Mouse (Mus musculus): ENCODE measurements around the gene Mrpl45.
A peak's percentile ranks its signal among the peaks of the same experiment; 100 is the strongest.

Gene Mrpl45

GRCm38 (mm10) chr11:97334400-97334799 lies 18.9 kb downstream of the Mrpl45 start:
- no peak for DNase-seq

GRCm38 (mm10) chr11:97336238-97336637 lies 20.7 kb downstream of the Mrpl45 start:
- DNase-seq, result no peak

GRCm38 (mm10) chr11:97336751-97337345 lies 21.3 kb downstream of the Mrpl45 start:
- no peak for DNase-seq

- DNase-seq, result no peak
These were observed 21.8 kb downstream of the Mrpl45 start for GRCm38 (mm10) chr11:97337363-97337762.

- DNase-seq, result no peak
These were observed 22.9 kb downstream of the Mrpl45 start for GRCm38 (mm10) chr11:97338302-97338976.

GRCm38 (mm10) chr11:97338977-97339315 lies 23.4 kb downstream of the Mrpl45 start:
- DNase-seq, result no peak

GRCm38 (mm10) chr11:97343175-97343574 lies 27.7 kb downstream of the Mrpl45 start:
- DNase-seq, result no peak

- peak; percentile 61 to 64 for DNase-seq
These were observed 28.1 kb downstream of the Mrpl45 start for GRCm38 (mm10) chr11:97343619-97344018.

GRCm38 (mm10) chr11:97345446-97345845 lies 29.9 kb downstream of the Mrpl45 start:
- DNase-seq, result no peak

- DNase-seq, result no peak
These were observed 30.9 kb downstream of the Mrpl45 start for GRCm38 (mm10) chr11:97346383-97346782.

- no peak for DNase-seq
These were observed 31.8 kb downstream of the Mrpl45 start for GRCm38 (mm10) chr11:97347291-97347690.

- DNase-seq, result no peak
These were observed 34.5 kb downstream of the Mrpl45 start for GRCm38 (mm10) chr11:97350035-97350434.

- no peak for DNase-seq
These were observed 36.6 kb downstream of the Mrpl45 start, which contains the start of gene Gpr179 for GRCm38 (mm10) chr11:97352027-97352684. Gene Gpr179, minus strand, starts transcription at chr11:97352077.

GRCm38 (mm10) chr11:97352935-97353597 lies 37.5 kb downstream of the Mrpl45 start:
- no peak for DNase-seq

- DNase-seq, result no peak
These were observed 39.1 kb downstream of the Mrpl45 start for GRCm38 (mm10) chr11:97354646-97355045.

- no peak for DNase-seq
These were observed 39.7 kb downstream of the Mrpl45 start for GRCm38 (mm10) chr11:97355247-97355646.

- peak; percentile 83 for DNase-seq
These were observed 42.1 kb downstream of the Mrpl45 start for GRCm38 (mm10) chr11:97357663-97358062.

- peak; percentile 96 for DNase-seq
These were observed 46.6 kb downstream of the Mrpl45 start, which contains the start of gene Socs7 for GRCm38 (mm10) chr11:97361948-97362648. Gene Socs7, plus strand, starts transcription at chr11:97362551.

GRCm38 (mm10) chr11:97362649-97362942 lies 47.1 kb downstream of the Mrpl45 start:
- no peak for DNase-seq

- peak; percentile 43 to 44 for DNase-seq
These were observed 47.6 kb downstream of the Mrpl45 start for GRCm38 (mm10) chr11:97362943-97363643.

- no peak for DNase-seq
These were observed 48.1 kb downstream of the Mrpl45 start for GRCm38 (mm10) chr11:97363644-97363995.

- no peak for DNase-seq
These were observed 50.0 kb downstream of the Mrpl45 start for GRCm38 (mm10) chr11:97365556-97365955.

GRCm38 (mm10) chr11:97368501-97368900 lies 53.0 kb downstream of the Mrpl45 start:
- no peak for DNase-seq
